Mouse (Mus musculus) myocyte (in vitro differentiated cells): ENCODE measurements around the gene Cct5. TPM values are rescaled to one million over a fixed set of nuclear protein-coding genes. Genes with fewer than 3 reads are reported as not detected.

Experiments
- H3K27me3 ChIP-seq: one replicate; pipeline ENCODE4 v1.6.1; 2011; ENCODE audit not compliant: control insufficient read depth, insufficient read depth, insufficient read length
- H3K36me3 ChIP-seq: one replicate; pipeline ENCODE4 v1.6.1; 2011; ENCODE audit not compliant: control insufficient read depth, insufficient read depth
- H3K4me2 ChIP-seq: one replicate; pipeline ENCODE4 v1.6.1; 2011; ENCODE audit warnings: low read depth, control low read depth
- H3K4me3 ChIP-seq: one replicate; pipeline ENCODE4 v1.5.1; 2011; ENCODE audit warnings: mild to moderate bottlenecking, control low read depth, moderate library complexity
- H3K79me2 ChIP-seq: one replicate; pipeline ENCODE4 v1.6.1; 2011; ENCODE audit not compliant: control insufficient read depth, insufficient read depth
- H3ac ChIP-seq: one replicate; pipeline ENCODE4 v1.6.1; 2011; ENCODE audit not compliant: control insufficient read depth, insufficient read length
- CEBPB ChIP-seq: IDR thresholded peaks from 2 replicates; pipeline ENCODE4 v1.6.1; 2011; ENCODE audit warnings: mild to moderate bottlenecking, moderate library complexity; ENCODE audit not compliant: poor library complexity, insufficient read depth, severe bottlenecking
- E2F4 ChIP-seq: IDR thresholded peaks from one replicate; pipeline ENCODE4 v1.6.1; 2011; ENCODE audit warnings: mild to moderate bottlenecking, control low read depth, moderate library complexity; ENCODE audit not compliant: insufficient read depth
- MAX ChIP-seq: IDR thresholded peaks from one replicate; pipeline ENCODE4 v1.6.1; 2011; ENCODE audit warnings: low read depth, mild to moderate bottlenecking, control low read depth
- MYOD1 ChIP-seq, 3 experiments: IDR thresholded peaks; one replicate each; pipeline ENCODE4 v1.6.1; 2011; ENCODE audit warnings: control low read depth in 2 of 3, low read depth in 2 of 3, mild to moderate bottlenecking in 2 of 3, moderate library complexity in 1 of 3; ENCODE audit not compliant: insufficient read length in 2 of 3, control insufficient read depth in 1 of 3
- MYOG ChIP-seq, 3 experiments: IDR thresholded peaks; one replicate each; pipeline ENCODE4 v1.6.1; 2011; ENCODE audit warnings: control low read depth in 2 of 3, low read depth in 2 of 3, mild to moderate bottlenecking in 2 of 3; ENCODE audit not compliant: insufficient read length in 2 of 3, control insufficient read depth in 1 of 3, insufficient read depth in 1 of 3
- POLR2A ChIP-seq: IDR thresholded peaks from one replicate; pipeline ENCODE4 v1.6.1; 2011; ENCODE audit warnings: low read depth, mild to moderate bottlenecking, control low read depth, moderate library complexity; ENCODE audit not compliant: insufficient read length
- POLR2AphosphoS2 ChIP-seq: IDR thresholded peaks from one replicate; pipeline ENCODE4 v1.6.1; 2011; ENCODE audit warnings: low read depth, control low read depth; ENCODE audit not compliant: insufficient read length
- REST ChIP-seq: IDR thresholded peaks from one replicate; pipeline ENCODE4 v1.6.1; 2011; ENCODE audit warnings: mild to moderate bottlenecking, control low read depth, moderate library complexity; ENCODE audit not compliant: insufficient read depth, insufficient read length
- SRF ChIP-seq: IDR thresholded peaks from one replicate; pipeline ENCODE4 v1.6.1; 2011; ENCODE audit warnings: low read depth; ENCODE audit not compliant: control insufficient read depth, insufficient read length
- TCF12 ChIP-seq: IDR thresholded peaks from one replicate; pipeline ENCODE4 v1.6.1; 2011; ENCODE audit warnings: mild to moderate bottlenecking, control low read depth; ENCODE audit not compliant: poor library complexity, insufficient read depth, severe bottlenecking
- TCF3 ChIP-seq: IDR thresholded peaks from one replicate; pipeline ENCODE4 v1.6.1; 2011; ENCODE audit warnings: low read depth, control low read depth; ENCODE audit not compliant: insufficient read length
- USF1 ChIP-seq: IDR thresholded peaks from one replicate; pipeline ENCODE4 v1.6.1; 2011; ENCODE audit warnings: low read depth, mild to moderate bottlenecking, control low read depth, moderate library complexity
- polyA plus RNA-seq: library from polyadenylated mRNA; unstranded; fragments of >200 nt; fragmentation: generic; extraction: Trizol; gene quantifications from one replicate; pipeline ENCODE4 v1.2.1, GENCODE M21; 2012; ENCODE audit warnings: missing spikeins

Cct5 gene
- polyA plus RNA-seq, 1 experiment = 521 TPM

- Histone ChIP-seq H3K79me2 (no peaks in the 10 kb centered on the region), H3K4me2 (no peak overlapping the region), H3ac (no peak overlapping the region), H3K4me3 (no peak overlapping the region), H3K36me3 (peaks cover 3% of the 10 kb centered on the region), H3K27me3 (no peaks in the 10 kb centered on the region)
- TF ChIP-seq REST (no peak), MYOD1 (IDR thresholded peaks at IDR 0.05; ENCODE audit: control insufficient read depth in 1 of 3, insufficient read length in 2 of 3, low read depth in 2 of 3) (no peak), TCF12 (no peak), MYOG (IDR thresholded peaks at IDR 0.05; ENCODE audit: control insufficient read depth in 1 of 3, insufficient read depth in 1 of 3, insufficient read length in 2 of 3, low read depth in 2 of 3) (no peak), POLR2AphosphoS2 (no peak), USF1 (no peak), TCF3 (no peak), MAX (no peak), POLR2A (no peak), CEBPB (no peak), SRF (no peak), E2F4 (no peak)
Measured at GRCm38 (mm10) chr15:31628180-31628579, 26.6 kb upstream of the Cct5 start.

GRCm38 (mm10) chr15:31627277-31628154 is 25.9 kb upstream of the Cct5 start:
- H3K27me3 ChIP-seq = no peaks in the 10 kb centered on the region
- H3ac ChIP-seq = no peak overlapping the region
- TF ChIP-seq MYOG (IDR thresholded peaks at IDR 0.05; ENCODE audit: control insufficient read depth in 1 of 3, insufficient read depth in 1 of 3, insufficient read length in 2 of 3, low read depth in 2 of 3) = no peak
- no peak for TF ChIP-seq E2F4
- no peak for TF ChIP-seq TCF3
- TF ChIP-seq MYOD1 (IDR thresholded peaks at IDR 0.05; ENCODE audit: control insufficient read depth in 1 of 3, insufficient read length in 2 of 3, low read depth in 2 of 3) = no peak
- TF ChIP-seq USF1 = no peak
- no peak for TF ChIP-seq POLR2AphosphoS2
- no peak for TF ChIP-seq POLR2A
- TF ChIP-seq REST = no peak
- TF ChIP-seq TCF12 = no peak
- no peak for TF ChIP-seq SRF
- no peak for TF ChIP-seq CEBPB
- TF ChIP-seq MAX = no peak
- H3K4me3 ChIP-seq = no peak overlapping the region
- H3K79me2 ChIP-seq = no peaks in the 10 kb centered on the region
- peaks cover 3% of the 10 kb centered on the region for H3K36me3 ChIP-seq
- no peak overlapping the region for H3K4me2 ChIP-seq

GRCm38 (mm10) chr15:31619521-31619920 is 17.9 kb upstream of the Cct5 start:
- Histone ChIP-seq H3ac (no peak overlapping the region), H3K27me3 (no peaks in the 10 kb centered on the region), H3K4me2 (no peak overlapping the region), H3K4me3 (no peak overlapping the region), H3K36me3 (peaks cover 37% of the 10 kb centered on the region), H3K79me2 (no peaks in the 10 kb centered on the region)
- TF ChIP-seq POLR2A (no peak), TCF3 (no peak)

- no peak overlapping the region for H3ac ChIP-seq
- TF ChIP-seq MAX (no peak), SRF (no peak), TCF12 (no peak), MYOG (IDR thresholded peaks at IDR 0.05; ENCODE audit: control insufficient read depth in 1 of 3, insufficient read depth in 1 of 3, insufficient read length in 2 of 3, low read depth in 2 of 3) (no peak), POLR2A (no peak), TCF3 (no peak), E2F4 (no peak), CEBPB (no peak), POLR2AphosphoS2 (no peak), REST (no peak), MYOD1 (IDR thresholded peaks at IDR 0.05; ENCODE audit: control insufficient read depth in 1 of 3, insufficient read length in 2 of 3, low read depth in 2 of 3) (no peak), USF1 (no peak)
- peaks cover 46% of the 10 kb centered on the region for H3K36me3 ChIP-seq
- H3K79me2 ChIP-seq = no peaks in the 10 kb centered on the region
- no peaks in the 10 kb centered on the region for H3K27me3 ChIP-seq
- no peak overlapping the region for H3K4me3 ChIP-seq
- H3K4me2 ChIP-seq = no peak overlapping the region
Measured at GRCm38 (mm10) chr15:31617261-31617660, 15.7 kb upstream of the Cct5 start.

- Histone ChIP-seq H3ac (no peak overlapping the region), H3K27me3 (no peaks in the 10 kb centered on the region), H3K4me3 (no peak overlapping the region), H3K79me2 (no peaks in the 10 kb centered on the region), H3K36me3 (peaks cover 45% of the 10 kb centered on the region), H3K4me2 (no peak overlapping the region)
- TF ChIP-seq E2F4 (no peak), SRF (no peak), TCF3 (no peak), MAX (no peak), MYOD1 (IDR thresholded peaks at IDR 0.05; ENCODE audit: control insufficient read depth in 1 of 3, insufficient read length in 2 of 3, low read depth in 2 of 3) (no peak), REST (no peak), TCF12 (no peak), MYOG (IDR thresholded peaks at IDR 0.05; ENCODE audit: control insufficient read depth in 1 of 3, insufficient read depth in 1 of 3, insufficient read length in 2 of 3, low read depth in 2 of 3) (no peak), USF1 (no peak), POLR2AphosphoS2 (no peak), CEBPB (no peak), POLR2A (no peak)
Measured at GRCm38 (mm10) chr15:31614666-31615065, 13.1 kb upstream of the Cct5 start.
